Mouse (Mus musculus) stomach, embryonic 14.5 days (tissue): ENCODE measurements around the gene Gnpat. TPM values are rescaled to one million over a fixed set of nuclear protein-coding genes. Genes with fewer than 3 reads are reported as not detected.

Experiments used
- ATAC-seq: fragments of 200-750 bp; cut with Nextera tagmentation; 2 replicates; pipeline ENCODE4 v1.8.0; 2017; ENCODE audit warnings: low read depth, moderate TSS enrichment; ENCODE audit not compliant: insufficient number of reproducible peaks, insufficient read depth, low FRiP score
- H3K27ac ChIP-seq: fragments of 300-500 bp; sonication (generic); 2 replicates; pipeline ENCODE4 v1.5.1; 2014; ENCODE audit warnings: mild to moderate bottlenecking, low read length, moderate library complexity, mixed read lengths
- H3K27me3 ChIP-seq: fragments of 300-500 bp; sonication (generic); 2 replicates; pipeline ENCODE4 v1.6.1; 2014; ENCODE audit warnings: low read length, control low read depth, mixed read lengths; ENCODE audit not compliant: control insufficient read depth, insufficient read depth
- H3K36me3 ChIP-seq: fragments of 300-500 bp; sonication (generic); 2 replicates; pipeline ENCODE4 v1.6.1; 2014; ENCODE audit warnings: mild to moderate bottlenecking, control low read depth, low read length, moderate library complexity, mixed read lengths; ENCODE audit not compliant: control insufficient read depth, insufficient read depth
- H3K4me1 ChIP-seq: fragments of 300-500 bp; sonication (generic); 2 replicates; pipeline ENCODE4 v1.6.1; 2014; ENCODE audit warnings: low read length, control low read depth, mixed read lengths; ENCODE audit not compliant: control insufficient read depth, insufficient read depth
- H3K4me2 ChIP-seq: fragments of 300-500 bp; sonication (generic); replicated peaks from 2 replicates; pipeline ENCODE4 v1.6.1; 2014; ENCODE audit warnings: low read depth, low read length, control low read depth
- H3K4me3 ChIP-seq: fragments of 300-500 bp; sonication (generic); 2 replicates; pipeline ENCODE4 v1.5.1; 2014; ENCODE audit warnings: low read depth, low read length, control low read depth
- H3K9ac ChIP-seq: fragments of 300-500 bp; sonication (generic); replicated peaks from 2 replicates; pipeline ENCODE4 v1.6.1; 2014; ENCODE audit warnings: low read depth, mild to moderate bottlenecking, control low read depth, low read length, moderate library complexity, mixed read lengths
- H3K9me3 ChIP-seq: fragments of 300-500 bp; sonication (generic); 2 replicates; pipeline ENCODE4 v1.6.1; 2016; ENCODE audit warnings: low read depth, low read length, control low read depth; ENCODE audit not compliant: control insufficient read depth
- WGBS: fragments of 180-500 bp; shearing (Covaris S2); extraction: QIAGEN DNeasy Blood & Tissue Kit; methylation state at CpG from one replicate; pipeline ENCODE4 v1.1.7; 2014; 5-methylcytosine and 5-hydroxymethylcytosine counted together
- polyA plus RNA-seq: library from polyadenylated mRNA; unstranded; fragments of >200 nt; fragmentation: Nextera tagmentation; extraction: Ambion mirVana; gene quantifications from 2 replicates; pipeline ENCODE4 v1.2.1, GENCODE M21; 2014

Gene Gnpat
- polyA plus RNA-seq, 1 experiment from 2014 or later: 98.0 TPM

DNA sequence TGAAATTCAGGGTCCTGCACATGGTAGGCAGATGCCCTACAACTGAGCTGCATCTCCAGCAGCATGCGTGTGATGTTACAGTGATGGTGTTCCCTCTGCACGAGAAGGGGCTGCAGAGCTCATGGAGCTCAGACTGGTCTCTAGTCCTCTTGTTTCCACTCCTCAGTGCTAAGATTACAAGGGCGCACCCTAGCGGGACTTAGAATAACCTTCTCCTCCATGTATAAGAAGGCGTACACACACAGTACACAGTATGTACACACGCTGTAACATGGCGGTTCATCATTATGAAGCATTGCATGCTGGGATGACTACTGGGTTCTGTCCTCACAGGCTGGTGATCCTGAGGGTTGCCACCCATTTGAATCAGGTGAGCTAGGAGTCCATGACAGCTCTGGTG is 9.2 kb downstream of the Gnpat start:
- H3K4me2 ChIP-seq: no peak overlapping the region
- H3K27me3 ChIP-seq: no peaks in the 10 kb centered on the region
- H3K36me3 ChIP-seq: peaks cover 45% of the 10 kb centered on the region
- no peak overlapping the region for H3K27ac ChIP-seq
- no peaks in the 10 kb centered on the region for H3K4me1 ChIP-seq
- ATAC-seq: no peak
- H3K9me3 ChIP-seq: no peaks in the 10 kb centered on the region
- no peak overlapping the region for H3K9ac ChIP-seq
- WGBS: 94% methylated on average over 7 of the region's 7 CpGs
- no peak overlapping the region for H3K4me3 ChIP-seq

DNA sequence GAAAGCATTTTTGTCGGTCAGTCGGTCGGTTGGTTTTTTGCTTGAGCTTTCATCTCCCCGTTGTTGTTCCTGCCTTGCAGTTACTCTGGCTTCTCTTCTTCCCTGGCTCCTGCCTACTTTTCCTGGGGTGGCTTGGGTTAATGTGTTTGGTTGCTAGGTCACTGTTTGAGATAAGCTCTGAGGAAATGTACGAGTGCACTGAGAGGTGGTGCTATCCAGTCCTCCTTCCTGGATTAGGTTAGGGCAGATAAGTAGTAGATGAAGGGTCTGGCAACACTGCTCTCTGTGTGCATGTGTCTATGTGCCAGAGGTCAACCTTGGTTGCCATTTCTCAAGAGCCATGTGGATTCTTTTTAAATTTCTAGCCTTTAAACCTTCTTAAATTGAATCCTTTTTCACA is 9.9 kb downstream of the Gnpat start:
- Histone ChIP-seq H3K4me1 (no peaks in the 10 kb centered on the region), H3K9ac (no peak overlapping the region), H3K4me3 (no peak overlapping the region), H3K4me2 (no peak overlapping the region), H3K9me3 (no peaks in the 10 kb centered on the region), H3K27me3 (no peaks in the 10 kb centered on the region), H3K36me3 (peaks cover 50% of the 10 kb centered on the region), H3K27ac (no peak overlapping the region)
- WGBS: 71% methylated on average over 5 of the region's 5 CpGs
- ATAC-seq: 0 out of 2 replicates have a peak, but pooled peaks have one; percentile 23

DNA sequence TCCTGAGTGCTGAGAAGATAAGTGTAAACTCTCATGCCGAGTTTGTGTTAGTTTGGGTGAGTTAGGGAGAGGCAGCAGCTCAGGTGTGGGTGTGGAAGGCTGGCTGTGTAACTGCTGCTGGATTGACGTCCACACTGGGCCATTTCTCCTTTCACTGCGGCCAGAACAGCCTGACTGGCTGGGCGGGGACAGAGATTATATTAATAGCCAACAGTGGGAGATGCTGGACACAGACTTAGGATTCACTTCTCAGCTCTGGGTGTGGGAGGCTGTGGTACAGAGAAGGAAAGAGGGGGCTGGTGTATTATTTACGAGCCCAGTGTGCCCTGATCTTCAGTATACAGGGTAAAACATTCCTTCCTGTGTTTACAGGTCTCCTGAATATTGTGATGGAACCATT is 15.3 kb downstream of the Gnpat start:
- 81% methylated on average over 5 of the region's 5 CpGs for WGBS

DNA sequence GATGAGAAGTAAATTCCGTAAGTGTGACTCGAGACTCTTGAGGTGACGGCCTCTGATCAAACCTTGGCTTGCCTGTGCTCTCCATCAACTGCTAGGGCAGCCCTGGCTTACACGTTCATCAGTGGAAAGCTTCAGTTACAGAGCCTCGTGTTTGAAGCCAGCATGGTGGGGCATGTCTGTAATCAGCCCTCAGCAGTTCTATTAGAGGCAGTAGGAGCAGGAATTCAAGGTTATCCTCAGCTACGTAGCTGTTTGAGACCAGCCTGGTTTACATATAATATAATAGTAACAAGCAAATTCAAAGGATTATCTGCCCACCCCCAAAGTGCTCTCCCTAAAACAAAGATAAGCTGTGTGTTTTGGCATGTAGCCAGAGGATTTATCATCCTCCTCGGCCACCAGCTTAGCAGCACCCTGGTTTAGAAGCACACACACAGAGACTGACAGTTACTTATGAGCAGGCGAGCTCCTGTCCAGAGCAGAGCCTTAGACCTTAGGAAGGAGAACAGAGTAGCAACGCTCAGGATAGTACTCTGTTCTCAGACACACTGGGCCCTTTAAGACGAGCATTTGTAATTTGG is 16.2 kb downstream of the Gnpat start:
- 70% methylated on average over 10 of the region's 10 CpGs for WGBS
- Histone ChIP-seq H3K4me1 (no peaks in the 10 kb centered on the region), H3K9ac (no peak overlapping the region), H3K4me2 (no peak overlapping the region), H3K27ac (no peak overlapping the region), H3K9me3 (no peaks in the 10 kb centered on the region), H3K36me3 (peaks cover 81% of the 10 kb centered on the region), H3K27me3 (no peaks in the 10 kb centered on the region), H3K4me3 (no peak overlapping the region)
- 0 out of 2 replicates have a peak, but pooled peaks have one; percentile 23 for ATAC-seq

More for the DNA sequence above, 15.3 kb downstream of the Gnpat start:
- ATAC-seq: no peak
- H3K9ac ChIP-seq: no peak overlapping the region
- H3K27ac ChIP-seq: no peak overlapping the region
- H3K4me2 ChIP-seq: no peak overlapping the region
- no peak overlapping the region for H3K4me3 ChIP-seq
- H3K36me3 ChIP-seq: peaks cover 80% of the 10 kb centered on the region
- no peaks in the 10 kb centered on the region for H3K27me3 ChIP-seq
- H3K9me3 ChIP-seq: no peaks in the 10 kb centered on the region
- H3K4me1 ChIP-seq: no peaks in the 10 kb centered on the region

DNA sequence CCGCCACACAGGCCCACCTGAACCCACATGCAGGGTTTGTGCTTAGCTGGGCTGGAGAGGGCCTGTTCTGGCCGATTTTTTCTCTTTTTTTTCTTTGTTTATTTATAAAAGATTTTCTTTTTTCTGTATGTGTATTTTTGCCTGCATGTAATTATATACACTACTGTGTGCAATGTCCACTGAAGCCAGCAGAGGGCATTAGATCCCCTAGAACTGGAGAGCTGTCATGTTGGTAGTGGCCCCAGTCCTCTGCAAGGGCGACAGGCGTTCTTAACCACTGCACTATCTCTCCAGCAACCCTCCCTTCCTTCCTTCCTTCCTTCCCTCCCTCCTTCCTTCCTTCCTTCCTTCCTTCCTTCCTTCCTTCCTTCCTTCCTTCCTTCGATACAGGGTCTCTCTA is 25.6 kb downstream of the Gnpat start:
- H3K36me3 ChIP-seq: peaks cover 55% of the 10 kb centered on the region
- no peak overlapping the region for H3K4me3 ChIP-seq
- no peak overlapping the region for H3K9ac ChIP-seq
- H3K4me1 ChIP-seq: no peaks in the 10 kb centered on the region
- H3K4me2 ChIP-seq: no peak overlapping the region
- no peak for ATAC-seq
- H3K27ac ChIP-seq: no peak overlapping the region
- H3K9me3 ChIP-seq: no peaks in the 10 kb centered on the region
- 93% methylated on average over 5 of the region's 5 CpGs for WGBS
- no peaks in the 10 kb centered on the region for H3K27me3 ChIP-seq

GRCm38 (mm10) chr8:124892596-124892995 is 29.8 kb downstream of the Gnpat start:
- H3K4me1 ChIP-seq: peaks cover 13% of the 10 kb centered on the region
- ATAC-seq: no peak
- H3K4me2 ChIP-seq: no peak overlapping the region
- H3K27me3 ChIP-seq: no peaks in the 10 kb centered on the region
- H3K9ac ChIP-seq: no peak overlapping the region
- 68% methylated on average over 3 of the region's 3 CpGs for WGBS
- no peaks in the 10 kb centered on the region for H3K9me3 ChIP-seq
- H3K4me3 ChIP-seq: no peak overlapping the region
- H3K27ac ChIP-seq: no peak overlapping the region
- H3K36me3 ChIP-seq: peaks cover 30% of the 10 kb centered on the region

DNA sequence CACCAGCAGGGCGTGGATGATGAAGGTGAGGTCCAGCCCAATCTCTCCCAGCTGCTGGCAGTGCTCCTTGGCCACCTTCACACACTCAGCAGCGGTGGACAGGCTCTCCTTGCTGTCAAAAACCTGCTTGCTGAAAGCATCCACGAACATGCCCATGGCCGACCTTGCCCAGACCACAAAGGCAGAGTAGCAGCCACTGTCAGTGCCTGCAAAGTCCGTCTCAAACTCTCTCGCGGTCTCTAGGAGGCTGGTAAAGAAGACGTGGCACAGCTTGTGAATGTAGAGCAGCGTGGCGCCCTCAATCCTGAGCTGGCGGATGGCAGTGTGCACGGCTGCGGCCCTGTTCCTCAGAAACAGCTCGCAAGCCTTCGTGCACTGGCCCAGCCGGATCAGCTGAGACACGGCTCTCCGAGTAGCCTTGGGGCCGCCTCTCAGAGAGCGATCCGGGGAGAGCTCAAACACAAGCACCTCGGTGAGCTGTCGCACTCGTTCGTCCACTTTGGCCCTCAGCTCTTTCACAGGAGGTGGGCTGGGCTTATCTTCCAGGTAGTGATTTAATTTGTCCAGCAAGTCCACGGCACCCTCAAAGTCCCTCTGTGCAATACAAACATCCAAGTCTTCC is 33.3 kb downstream of the Gnpat start:
- 0 out of 2 replicates have a peak, but pooled peaks have one; percentile 12 for ATAC-seq
- peak overlapping the region; percentile 72; the same call in 1 of the 2 replicates for H3K9ac ChIP-seq
- H3K4me2 ChIP-seq: peak overlapping the region; percentile 94
- H3K9me3 ChIP-seq: no peaks in the 10 kb centered on the region
- H3K27me3 ChIP-seq: no peaks in the 10 kb centered on the region
- 75% methylated on average over 26 of the region's 26 CpGs for WGBS
- H3K4me1 ChIP-seq: peaks cover 20% of the 10 kb centered on the region
- peaks cover 30% of the 10 kb centered on the region for H3K36me3 ChIP-seq
- peak overlapping the region; percentile 90 for H3K4me3 ChIP-seq
- 0 out of 2 replicates have a peak overlapping the region, but pooled peaks have one; percentile 36 for H3K27ac ChIP-seq

- Histone ChIP-seq H3K27me3 (no peaks in the 10 kb centered on the region), H3K4me3 (peak overlapping the region; percentile 90), H3K27ac (peak overlapping the region; percentile 79), H3K9ac (peak overlapping the region; percentile 72), H3K36me3 (peaks cover 35% of the 10 kb centered on the region), H3K9me3 (no peaks in the 10 kb centered on the region), H3K4me1 (peaks cover 20% of the 10 kb centered on the region), H3K4me2 (peak overlapping the region; percentile 94)
- WGBS: under 1% methylated on average over 60 of the region's 60 CpGs
- ATAC-seq: peak; percentile 54
Measured at GRCm38 (mm10) chr8:124896632-124897385, 34.0 kb downstream of the Gnpat start.
